Mouse (Mus musculus): ENCODE data around the gene Gm20388. TPM values are rescaled to one million over a fixed set of nuclear protein-coding genes. Genes with fewer than 3 reads are reported as not detected.
A peak's percentile ranks its signal among the peaks of the same experiment; 100 is the strongest.

Gm20388 gene
- polyA plus RNA-seq, 1 experiment = 18.7 TPM

GRCm38 (mm10) chr8:122143231-122143630, 2232.6 kb downstream of the Gm20388 start:
- H3K27me3 ChIP-seq (ENCODE audit: control insufficient read depth, insufficient read depth, low read length) = no peaks in the 10 kb centered on the region
- WGBS = 93% methylated on average over 1 of the region's 1 CpGs
- TF ChIP-seq POLR2A (IDR thresholded peaks at IDR 0.05; ENCODE audit: borderline replicate concordance, insufficient read depth, low read length) (no peak), CTCF (IDR thresholded peaks at IDR 0.05; ENCODE audit: borderline replicate concordance, insufficient read depth, low read depth, low read length) (peak; percentile 29; the same call in 1 of the 2 replicates)
- H3K27ac ChIP-seq (ENCODE audit: insufficient read depth, low read length) = no peak overlapping the region
- H3K4me1 ChIP-seq (ENCODE audit: control insufficient read depth, insufficient read depth, low read length) = peaks cover 17% of the 10 kb centered on the region
- DNase-seq = peak in 1 of 2 experiments; percentile 47
- H3K4me3 ChIP-seq (replicated peaks; ENCODE audit: insufficient read depth, low read depth, low read length) = no peak overlapping the region

- no peak for DNase-seq
- TF ChIP-seq POLR2A (IDR thresholded peaks at IDR 0.05; ENCODE audit: borderline replicate concordance, insufficient read depth, low read length) (no peak), CTCF (IDR thresholded peaks at IDR 0.05; ENCODE audit: borderline replicate concordance, insufficient read depth, low read depth, low read length) (no peak)
- WGBS = 41% methylated on average over 11 of the region's 11 CpGs
- Histone ChIP-seq H3K27me3 (ENCODE audit: control insufficient read depth, insufficient read depth, low read length) (no peaks in the 10 kb centered on the region), H3K4me3 (replicated peaks; ENCODE audit: insufficient read depth, low read depth, low read length) (no peak overlapping the region), H3K27ac (ENCODE audit: insufficient read depth, low read length) (no peak overlapping the region), H3K4me1 (ENCODE audit: control insufficient read depth, insufficient read depth, low read length) (peaks cover 19% of the 10 kb centered on the region)
These were observed 2234.2 kb downstream of the Gm20388 start for GRCm38 (mm10) chr8:122144729-122145311.

- TF ChIP-seq CTCF (IDR thresholded peaks at IDR 0.05; ENCODE audit: borderline replicate concordance, insufficient read depth, low read depth, low read length) (no peak), POLR2A (IDR thresholded peaks at IDR 0.05; ENCODE audit: borderline replicate concordance, insufficient read depth, low read length) (no peak)
- no peak for DNase-seq
- Histone ChIP-seq H3K27ac (ENCODE audit: insufficient read depth, low read length) (no peak overlapping the region), H3K27me3 (ENCODE audit: control insufficient read depth, insufficient read depth, low read length) (no peaks in the 10 kb centered on the region), H3K4me3 (replicated peaks; ENCODE audit: insufficient read depth, low read depth, low read length) (no peak overlapping the region), H3K4me1 (ENCODE audit: control insufficient read depth, insufficient read depth, low read length) (peaks cover 30% of the 10 kb centered on the region)
- WGBS = 85% methylated on average over 4 of the region's 4 CpGs
These were observed 2238.4 kb downstream of the Gm20388 start for GRCm38 (mm10) chr8:122149045-122149444.

- WGBS = 16% methylated on average over 8 of the region's 8 CpGs
- no peaks in the 10 kb centered on the region for H3K27me3 ChIP-seq (ENCODE audit: control insufficient read depth, insufficient read depth, low read length)
- peaks cover 29% of the 10 kb centered on the region for H3K4me1 ChIP-seq (ENCODE audit: control insufficient read depth, insufficient read depth, low read length)
- H3K27ac ChIP-seq (ENCODE audit: insufficient read depth, low read length) = no peak overlapping the region
- peak; percentile 53 to 70 for DNase-seq
- TF ChIP-seq CTCF (IDR thresholded peaks at IDR 0.05; ENCODE audit: borderline replicate concordance, insufficient read depth, low read depth, low read length) (no peak), POLR2A (IDR thresholded peaks at IDR 0.05; ENCODE audit: borderline replicate concordance, insufficient read depth, low read length) (no peak)
- H3K4me3 ChIP-seq (replicated peaks; ENCODE audit: insufficient read depth, low read depth, low read length) = no peak overlapping the region
These were observed 2239.0 kb downstream of the Gm20388 start for GRCm38 (mm10) chr8:122149606-122150005.

GRCm38 (mm10) chr8:122151541-122151940, 2240.9 kb downstream of the Gm20388 start:
- 54% methylated on average over 3 of the region's 3 CpGs for WGBS
- no peak for TF ChIP-seq CTCF (IDR thresholded peaks at IDR 0.05; ENCODE audit: borderline replicate concordance, insufficient read depth, low read depth, low read length)
- TF ChIP-seq POLR2A (IDR thresholded peaks at IDR 0.05; ENCODE audit: borderline replicate concordance, insufficient read depth, low read length) = no peak
- no peak overlapping the region for H3K4me3 ChIP-seq (replicated peaks; ENCODE audit: insufficient read depth, low read depth, low read length)
- no peaks in the 10 kb centered on the region for H3K27me3 ChIP-seq (ENCODE audit: control insufficient read depth, insufficient read depth, low read length)
- H3K27ac ChIP-seq (ENCODE audit: insufficient read depth, low read length) = no peak overlapping the region
- DNase-seq = peak in 1 of 2 experiments; percentile 32
- H3K4me1 ChIP-seq (ENCODE audit: control insufficient read depth, insufficient read depth, low read length) = peaks cover 27% of the 10 kb centered on the region

GRCm38 (mm10) chr8:122155082-122155643, 2244.5 kb downstream of the Gm20388 start:
- no peak for DNase-seq
- Histone ChIP-seq H3K4me3 (replicated peaks; ENCODE audit: insufficient read depth, low read depth, low read length) (no peak overlapping the region), H3K4me1 (ENCODE audit: control insufficient read depth, insufficient read depth, low read length) (peaks cover 14% of the 10 kb centered on the region), H3K27ac (ENCODE audit: insufficient read depth, low read length) (no peak overlapping the region), H3K27me3 (ENCODE audit: control insufficient read depth, insufficient read depth, low read length) (no peaks in the 10 kb centered on the region)
- 48% methylated on average over 10 of the region's 10 CpGs for WGBS
- TF ChIP-seq CTCF (IDR thresholded peaks at IDR 0.05; ENCODE audit: borderline replicate concordance, insufficient read depth, low read depth, low read length) (no peak), POLR2A (IDR thresholded peaks at IDR 0.05; ENCODE audit: borderline replicate concordance, insufficient read depth, low read length) (no peak)

GRCm38 (mm10) chr8:122155964-122156363, 2245.3 kb downstream of the Gm20388 start:
- Histone ChIP-seq H3K4me3 (replicated peaks; ENCODE audit: insufficient read depth, low read depth, low read length) (no peak overlapping the region), H3K27ac (ENCODE audit: insufficient read depth, low read length) (no peak overlapping the region), H3K4me1 (ENCODE audit: control insufficient read depth, insufficient read depth, low read length) (peaks cover 10% of the 10 kb centered on the region), H3K27me3 (ENCODE audit: control insufficient read depth, insufficient read depth, low read length) (no peaks in the 10 kb centered on the region)
- 93% methylated on average over 9 of the region's 9 CpGs for WGBS
- no peak for TF ChIP-seq POLR2A (IDR thresholded peaks at IDR 0.05; ENCODE audit: borderline replicate concordance, insufficient read depth, low read length)
- TF ChIP-seq CTCF (IDR thresholded peaks at IDR 0.05; ENCODE audit: borderline replicate concordance, insufficient read depth, low read depth, low read length) = no peak
- no peak for DNase-seq

GRCm38 (mm10) chr8:122157689-122158088, 2247.0 kb downstream of the Gm20388 start:
- no peaks in the 10 kb centered on the region for H3K4me1 ChIP-seq (ENCODE audit: control insufficient read depth, insufficient read depth, low read length)
- H3K4me3 ChIP-seq (replicated peaks; ENCODE audit: insufficient read depth, low read depth, low read length) = no peak overlapping the region
- no peak overlapping the region for H3K27ac ChIP-seq (ENCODE audit: insufficient read depth, low read length)
- no peak for DNase-seq
- 79% methylated on average over 12 of the region's 12 CpGs for WGBS
- TF ChIP-seq POLR2A (IDR thresholded peaks at IDR 0.05; ENCODE audit: borderline replicate concordance, insufficient read depth, low read length) = no peak
- TF ChIP-seq CTCF (IDR thresholded peaks at IDR 0.05; ENCODE audit: borderline replicate concordance, insufficient read depth, low read depth, low read length) = no peak
- no peaks in the 10 kb centered on the region for H3K27me3 ChIP-seq (ENCODE audit: control insufficient read depth, insufficient read depth, low read length)
